Mouse (Mus musculus): ENCODE measurements around the gene Sugt1. TPM values are rescaled to one million over a fixed set of nuclear protein-coding genes. Genes with fewer than 3 reads are reported as not detected.

Sugt1 gene
- polyA plus RNA-seq, 1 experiment from 2014 or later = 108 TPM

Small RNA genes within 50 kb of the gene (microRNA-seq; reads per million reads assigned to microRNA genes)
- not detected for gene Gm27857

Other genes with a start within 250 kb of the Sugt1 start
- gene Naa16, start 196.9 kb upstream of the Sugt1 start, polyA plus RNA-seq (2015; fragmentation: Nextera tagmentation; extraction: Ambion mirVana) = 36.9 and 40.5 TPM in 2 replicates
- 9.8 and 10.5 TPM in 2 replicates for gene Mtrf1, start 189.9 kb upstream of the Sugt1 start, polyA plus RNA-seq (2015; fragmentation: Nextera tagmentation; extraction: Ambion mirVana)
- 11.7 and 12.3 TPM in 2 replicates for gene Kbtbd7, start 161.2 kb upstream of the Sugt1 start, polyA plus RNA-seq (2015; fragmentation: Nextera tagmentation; extraction: Ambion mirVana)
- gene Kbtbd6, start 135.9 kb upstream of the Sugt1 start, polyA plus RNA-seq (2015; fragmentation: Nextera tagmentation; extraction: Ambion mirVana) = 2.2 and 2.6 TPM in 2 replicates
- gene Elf1, start 106.5 kb upstream of the Sugt1 start, polyA plus RNA-seq (2015; fragmentation: Nextera tagmentation; extraction: Ambion mirVana) = 14.7 and 18.1 TPM in 2 replicates
- gene Wbp4, start 106.2 kb upstream of the Sugt1 start, polyA plus RNA-seq (2015; fragmentation: Nextera tagmentation; extraction: Ambion mirVana) = 40.9 and 42.1 TPM in 2 replicates
- 234 and 238 TPM in 2 replicates for gene Cnmd, start 74.5 kb downstream of the Sugt1 start, polyA plus RNA-seq (2015; fragmentation: Nextera tagmentation; extraction: Ambion mirVana)
- gene Pcdh8, start 183.6 kb downstream of the Sugt1 start, polyA plus RNA-seq (2015; fragmentation: Nextera tagmentation; extraction: Ambion mirVana) = 2.2 and 4.1 TPM in 2 replicates